Mouse (Mus musculus): Measurements from ENCODE around the gene Tmeff1.

DNA sequence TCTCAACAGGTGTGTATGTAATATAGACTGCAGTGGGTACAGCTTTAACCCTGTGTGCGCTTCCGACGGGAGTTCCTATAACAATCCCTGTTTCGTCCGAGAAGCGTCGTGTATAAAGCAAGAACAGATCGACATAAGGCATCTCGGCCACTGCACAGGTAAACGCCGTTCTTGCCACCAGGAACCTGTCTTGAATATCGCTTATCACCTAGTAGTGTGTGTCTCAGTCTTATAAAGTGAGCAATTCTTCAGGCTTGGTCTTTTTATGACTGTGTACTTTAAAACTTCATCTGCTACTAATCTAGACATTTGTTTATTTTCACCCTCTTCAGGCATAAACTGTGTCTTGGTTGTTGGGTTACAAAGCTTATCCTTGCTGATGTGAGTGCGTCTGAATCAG is 51.9 kb downstream of the Tmeff1 start:
- no peak for TF ChIP-seq CTCF (IDR thresholded peaks at IDR 0.05; ENCODE audit: low read depth)
- no peak for TF ChIP-seq EP300 (IDR thresholded peaks at IDR 0.05; ENCODE audit: low read depth)
